Mouse (Mus musculus) lung, postnatal 0 days (tissue): ENCODE measurements around the gene Fbln1.

ENCODE experiments used
- CTCF ChIP-seq: IDR thresholded peaks from 2 replicates; pipeline ENCODE4 v1.5.1; 2016; ENCODE audit warnings: antibody characterized with exemption, mild to moderate bottlenecking
- EP300 ChIP-seq: IDR thresholded peaks from 2 replicates; pipeline ENCODE4 v1.6.1; 2016; ENCODE audit warnings: antibody characterized with exemption, mild to moderate bottlenecking, control low read depth

GRCm38 (mm10) chr15:85220371-85220770 lies 14.6 kb downstream of the Fbln1 start:
- TF ChIP-seq CTCF: no peak
- no peak for TF ChIP-seq EP300
